Mouse (Mus musculus) MEL (cell line): ENCODE measurements around the gene Zfp36l1. TPM values are rescaled to one million over a fixed set of nuclear protein-coding genes. Genes with fewer than 3 reads are reported as not detected.

Source experiments
- DNase-seq: peaks from one replicate; pipeline ENCODE4 v3.0.0; 2011; ENCODE audit warnings: low read depth, low spot score
- H3K27ac ChIP-seq: 2 replicates; pipeline ENCODE4 v1.5.1; 2012; ENCODE audit warnings: low read depth, mild to moderate bottlenecking, control low read depth, low read length, moderate library complexity; ENCODE audit not compliant: control insufficient read depth
- H3K27me3 ChIP-seq, 2 experiments: fragments of 150-350 bp in 1 of 2; sonication (generic) in 1 of 2; 2 replicates each; pipeline ENCODE4 v1.6.1; 2012; ENCODE audit warnings: low read length in 2 of 2, mild to moderate bottlenecking in 2 of 2, improper control_type of control experiment in 1 of 2, moderate library complexity in 1 of 2; ENCODE audit not compliant: insufficient read depth in 2 of 2, control insufficient read depth in 1 of 2
- H3K36me3 ChIP-seq, 2 experiments: 2 replicates each; pipeline ENCODE4 v1.6.1; 2012 to 2014; ENCODE audit warnings: low read length in 2 of 2, improper control_type of control experiment in 1 of 2, inconsistent platforms in 1 of 2, mild to moderate bottlenecking in 1 of 2; ENCODE audit not compliant: insufficient read depth in 2 of 2, control insufficient read depth in 1 of 2
- H3K4me1 ChIP-seq, 2 experiments: fragments of 150-350 bp in 1 of 2; sonication (generic) in 1 of 2; 2 replicates each; pipeline ENCODE4 v1.6.1; 2012; ENCODE audit warnings: low read length in 2 of 2, improper control_type of control experiment in 1 of 2, mild to moderate bottlenecking in 1 of 2; ENCODE audit not compliant: insufficient read depth in 2 of 2, control insufficient read depth in 1 of 2
- H3K4me3 ChIP-seq, 2 experiments: fragments of 150-350 bp in 1 of 2; sonication (generic) in 1 of 2; 2 replicates each; pipeline ENCODE4 v1.5.1; 2012; ENCODE audit warnings: low read depth in 2 of 2, low read length in 2 of 2, mild to moderate bottlenecking in 2 of 2, moderate library complexity in 2 of 2, control low read depth in 1 of 2, improper control_type of control experiment in 1 of 2; ENCODE audit not compliant: control insufficient read depth in 1 of 2, insufficient read depth in 1 of 2
- H3K79me2 ChIP-seq: 2 replicates; pipeline ENCODE4 v1.6.1; 2012; ENCODE audit warnings: mild to moderate bottlenecking, low read length, moderate library complexity; ENCODE audit not compliant: control insufficient read depth, poor library complexity, insufficient read depth
- H3K9ac ChIP-seq: 2 replicates; pipeline ENCODE4 v1.6.1; 2012; ENCODE audit warnings: low read depth, mild to moderate bottlenecking, control low read depth, low read length, moderate library complexity; ENCODE audit not compliant: control insufficient read depth, poor library complexity, severe bottlenecking
- H3K9me3 ChIP-seq: fragments of 150-350 bp; sonication (generic); replicated peaks from 2 replicates; pipeline ENCODE4 v1.6.1; 2012; ENCODE audit warnings: mild to moderate bottlenecking, low read length, improper control_type of control experiment, moderate library complexity; ENCODE audit not compliant: insufficient read depth
- BHLHE40 ChIP-seq: IDR thresholded peaks from 2 replicates; pipeline ENCODE4 v1.6.1; 2012; ENCODE audit warnings: low read depth, mild to moderate bottlenecking, inconsistent platforms, low read length, improper control_type of control experiment, borderline replicate concordance
- CHD1 ChIP-seq: IDR thresholded peaks from 2 replicates; pipeline ENCODE4 v1.6.1; 2012; ENCODE audit warnings: low read depth, mild to moderate bottlenecking, inconsistent platforms, low read length, improper control_type of control experiment
- CHD2 ChIP-seq: IDR thresholded peaks from 2 replicates; pipeline ENCODE4 v1.6.1; 2011; ENCODE audit warnings: low read length, improper control_type of control experiment
- CTCF ChIP-seq, 3 experiments: IDR thresholded peaks in 2 of 3; conservative IDR thresholded peaks in 1 of 3; 2 replicates each; pipeline ENCODE4 v1.5.1; 2011 to 2012; ENCODE audit warnings: low read length in 3 of 3, low read depth in 2 of 3, mild to moderate bottlenecking in 2 of 3, improper control_type of control experiment in 1 of 3, inconsistent platforms in 1 of 3, mixed read lengths in 1 of 3, moderate library complexity in 1 of 3; ENCODE audit not compliant: control insufficient read depth in 1 of 3, insufficient read depth in 1 of 3, poor library complexity in 1 of 3, severe bottlenecking in 1 of 3
- E2F4 ChIP-seq: IDR thresholded peaks from 2 replicates; pipeline ENCODE4 v1.6.1; 2011; ENCODE audit warnings: low read depth, low read length, improper control_type of control experiment, borderline replicate concordance
- ELF1 ChIP-seq: IDR thresholded peaks from 2 replicates; pipeline ENCODE4 v1.6.1; 2014; ENCODE audit warnings: low read depth, mild to moderate bottlenecking, inconsistent platforms, low read length, improper control_type of control experiment, moderate library complexity
- EP300 ChIP-seq, 2 experiments: IDR thresholded peaks; 2 replicates each; pipeline ENCODE4 v1.6.1; 2011; ENCODE audit warnings: improper control_type of control experiment in 2 of 2, low read length in 2 of 2, low read depth in 1 of 2, mild to moderate bottlenecking in 1 of 2
- ETS1 ChIP-seq: IDR thresholded peaks from 2 replicates; pipeline ENCODE4 v1.6.1; 2012; ENCODE audit warnings: low read depth, mild to moderate bottlenecking, inconsistent platforms, low read length, improper control_type of control experiment, moderate library complexity
- GATA1 ChIP-seq: IDR thresholded peaks from 2 replicates; pipeline ENCODE4 v1.6.1; 2011; ENCODE audit warnings: low read depth, low read length, improper control_type of control experiment
- HCFC1 ChIP-seq: IDR thresholded peaks from 2 replicates; pipeline ENCODE4 v1.6.1; 2012; ENCODE audit warnings: low read depth, mild to moderate bottlenecking, inconsistent platforms, low read length, improper control_type of control experiment, moderate library complexity
- KAT2A ChIP-seq: conservative IDR thresholded peaks from 2 replicates; pipeline ENCODE4 v1.6.1; 2012; ENCODE audit warnings: low read depth, low read length, improper control_type of control experiment, inconsistent platforms
- MAX ChIP-seq: IDR thresholded peaks from 2 replicates; pipeline ENCODE4 v1.6.1; 2011; ENCODE audit warnings: low read length, improper control_type of control experiment
- MAZ ChIP-seq: IDR thresholded peaks from 2 replicates; pipeline ENCODE4 v1.6.1; 2012; ENCODE audit warnings: low read depth, mild to moderate bottlenecking, inconsistent platforms, low read length, improper control_type of control experiment
- MXI1 ChIP-seq: IDR thresholded peaks from 2 replicates; pipeline ENCODE4 v1.6.1; 2011; ENCODE audit warnings: mild to moderate bottlenecking, low read depth, low read length, improper control_type of control experiment
- MYC ChIP-seq: IDR thresholded peaks from 2 replicates; pipeline ENCODE4 v1.6.1; 2011; ENCODE audit warnings: low read depth, mild to moderate bottlenecking, low read length, improper control_type of control experiment, moderate library complexity
- NRF1 ChIP-seq: IDR thresholded peaks from 2 replicates; pipeline ENCODE4 v1.6.1; 2014; ENCODE audit warnings: low read depth, mild to moderate bottlenecking, inconsistent platforms, low read length, improper control_type of control experiment, moderate library complexity; ENCODE audit not compliant: poor library complexity, insufficient read depth, severe bottlenecking
- POLR2A ChIP-seq, 2 experiments: IDR thresholded peaks; 2 replicates each; pipeline ENCODE4 v1.6.1; 2011 to 2012; ENCODE audit warnings: low read length in 2 of 2, mild to moderate bottlenecking in 2 of 2, control low read depth in 1 of 2, improper control_type of control experiment in 1 of 2, low read depth in 1 of 2, moderate library complexity in 1 of 2; ENCODE audit not compliant: control insufficient read depth in 1 of 2, insufficient read depth in 1 of 2, poor library complexity in 1 of 2
- POLR2AphosphoS2 ChIP-seq: IDR thresholded peaks from 2 replicates; pipeline ENCODE4 v1.6.1; 2011; ENCODE audit warnings: low read length, improper control_type of control experiment
- POLR2AphosphoS5 ChIP-seq: IDR thresholded peaks from 2 replicates; pipeline ENCODE4 v1.6.1; 2012; ENCODE audit warnings: low read depth, borderline replicate concordance, mild to moderate bottlenecking, inconsistent platforms, low read length, moderate library complexity, mixed read lengths
- RAD21 ChIP-seq: IDR thresholded peaks from 2 replicates; pipeline ENCODE4 v1.6.1; 2011; ENCODE audit warnings: mild to moderate bottlenecking, low read depth, low read length, improper control_type of control experiment
- RCOR1 ChIP-seq: IDR thresholded peaks from 2 replicates; pipeline ENCODE4 v1.6.1; 2012; ENCODE audit warnings: low read depth, mild to moderate bottlenecking, inconsistent platforms, low read length, improper control_type of control experiment
- SIN3A ChIP-seq: IDR thresholded peaks from 2 replicates; pipeline ENCODE4 v1.6.1; 2012; ENCODE audit warnings: low read length, improper control_type of control experiment, inconsistent platforms
- SMC3 ChIP-seq: IDR thresholded peaks from 2 replicates; pipeline ENCODE4 v1.6.1; 2011; ENCODE audit warnings: low read depth, low read length, improper control_type of control experiment
- TAL1 ChIP-seq: IDR thresholded peaks from 2 replicates; pipeline ENCODE4 v1.6.1; 2012; ENCODE audit warnings: mild to moderate bottlenecking, inconsistent platforms, low read length, moderate library complexity, mixed read lengths
- TBP ChIP-seq: IDR thresholded peaks from 2 replicates; pipeline ENCODE4 v1.8.0; 2011; ENCODE audit warnings: low read depth, low read length, improper control_type of control experiment
- TCF12 ChIP-seq: IDR thresholded peaks from 2 replicates; pipeline ENCODE4 v1.6.1; 2014; ENCODE audit warnings: low read depth, mild to moderate bottlenecking, inconsistent platforms, low read length, improper control_type of control experiment, moderate library complexity
- UBTF ChIP-seq: IDR thresholded peaks from 2 replicates; pipeline ENCODE4 v1.6.1; 2012; ENCODE audit warnings: low read depth, mild to moderate bottlenecking, inconsistent platforms, low read length, improper control_type of control experiment, moderate library complexity, borderline replicate concordance; ENCODE audit not compliant: insufficient read depth
- ZKSCAN1 ChIP-seq: IDR thresholded peaks from 2 replicates; pipeline ENCODE4 v1.6.1; 2012; ENCODE audit warnings: low read depth, mild to moderate bottlenecking, inconsistent platforms, low read length, improper control_type of control experiment, moderate library complexity
- ZMIZ1 ChIP-seq: IDR thresholded peaks from 2 replicates; pipeline ENCODE4 v1.6.1; 2012; ENCODE audit warnings: low read depth, mild to moderate bottlenecking, inconsistent platforms, low read length, improper control_type of control experiment, moderate library complexity
- ZNF384 ChIP-seq: IDR thresholded peaks from 2 replicates; pipeline ENCODE4 v1.6.1; 2012; ENCODE audit warnings: low read depth, mild to moderate bottlenecking, inconsistent platforms, low read length, improper control_type of control experiment
- polyA plus RNA-seq, 2 experiments: library from polyadenylated mRNA; stranded (reverse) in 1 of 2; unstranded in 1 of 2; fragments of >175 nt in 1 of 2; fragments of >200 nt in 1 of 2; gene quantifications; 2 replicates each; pipeline versions ENCODE4 v1.2.1 to v1.2.4; 2012; ENCODE audit warnings: low replicate concordance in 2 of 2, low read depth in 1 of 2; ENCODE audit not compliant: insufficient read length in 2 of 2, insufficient read depth in 1 of 2, missing spikeins in 1 of 2
- total RNA-seq: library from RNA; depleted of rRNA; stranded (reverse); fragments of 300-350 nt; gene quantifications from 2 replicates; pipeline ENCODE4 v1.2.3, GENCODE M21; 2012

Gene Zfp36l1
- total and polyA plus RNA-seq, 3 experiments = 1.2 to 22.5 TPM; not detected in 1

GRCm38 (mm10) chr12:80113586-80114021, 791 bp upstream of the Zfp36l1 start:
- Histone ChIP-seq H3K27me3 (no peaks in the 10 kb centered on the region), H3K9ac (peak overlapping the region; percentile 98), H3K79me2 (peaks cover 36% of the 10 kb centered on the region), H3K36me3 (peaks cover 0 to 17% of the 10 kb centered on the region in 2 experiments; a peak in 2 of 4 replicates), H3K27ac (peak overlapping the region; percentile 96), H3K4me1 (peaks cover 2 to 11% of the 10 kb centered on the region in 2 experiments; a peak in 2 of 4 replicates), H3K4me3 (peak overlapping the region; percentile 87 to 88), H3K9me3 (no peaks in the 10 kb centered on the region)
- no peak for DNase-seq
- TF ChIP-seq CHD1 (peak; percentile 35; the same call in 1 of the 2 replicates), ZMIZ1 (no peak), ELF1 (no peak), POLR2A (IDR thresholded peaks at IDR 0.05; ENCODE audit: control insufficient read depth in 1 of 2, insufficient read depth in 1 of 2, low read depth in 1 of 2, low read length in 2 of 2, poor library complexity in 1 of 2) (0 out of 4 replicates have a peak, but pooled peaks of 1 of the 2 experiments have one; percentile 37)

GRCm38 (mm10) chr12:80112071-80112660, 647 bp downstream of the Zfp36l1 start:
- peak overlapping the region; percentile 79 to 88 for H3K4me3 ChIP-seq
- peak overlapping the region; percentile 91 for H3K9ac ChIP-seq
- H3K9me3 ChIP-seq = no peaks in the 10 kb centered on the region
- peaks cover 0 to 10% of the 10 kb centered on the region in 2 experiments; a peak in 2 of 4 replicates for H3K36me3 ChIP-seq
- H3K79me2 ChIP-seq = peaks cover 36% of the 10 kb centered on the region
- peaks cover 0 to 11% of the 10 kb centered on the region in 2 experiments; a peak in 2 of 4 replicates for H3K4me1 ChIP-seq
- peak; percentile 84 for DNase-seq
- no peaks in the 10 kb centered on the region for H3K27me3 ChIP-seq
- peak overlapping the region; percentile 73 for H3K27ac ChIP-seq
- no peak for TF ChIP-seq POLR2A (IDR thresholded peaks at IDR 0.05; ENCODE audit: control insufficient read depth in 1 of 2, insufficient read depth in 1 of 2, low read depth in 1 of 2, low read length in 2 of 2, poor library complexity in 1 of 2)
- TF ChIP-seq BHLHE40 = no peak
- TF ChIP-seq POLR2AphosphoS5 = no peak
- 0 out of 2 replicates have a peak, but pooled peaks have one; percentile 50 for TF ChIP-seq MYC
- no peak for TF ChIP-seq KAT2A
- no peak for TF ChIP-seq RCOR1
- TF ChIP-seq SIN3A = peak; percentile 61
- TF ChIP-seq NRF1 = no peak
- no peak for TF ChIP-seq RAD21
- TF ChIP-seq UBTF = no peak
- no peak for TF ChIP-seq CTCF (IDR thresholded peaks at IDR 0.05 in 2 of 3, conservative IDR thresholded peaks at IDR 0.05 in 1 of 3; ENCODE audit: control insufficient read depth in 1 of 3, insufficient read depth in 1 of 3, low read depth in 2 of 3, low read length in 3 of 3, poor library complexity in 1 of 3, severe bottlenecking in 1 of 3)
- TF ChIP-seq ZKSCAN1 = no peak
- TF ChIP-seq SMC3 = no peak
- peak; percentile 69; the same call in 1 of the 2 replicates for TF ChIP-seq MXI1
- no peak for TF ChIP-seq TCF12
- no peak for TF ChIP-seq GATA1
- no peak for TF ChIP-seq HCFC1
- TF ChIP-seq EP300 (IDR thresholded peaks at IDR 0.05; ENCODE audit: low read depth in 1 of 2, low read length in 2 of 2) = peak; percentile 18 to 29; a peak in 1 of 4 replicates
- 0 out of 2 replicates have a peak, but pooled peaks have one; percentile 41 for TF ChIP-seq ETS1
- TF ChIP-seq POLR2AphosphoS2 = no peak
- no peak for TF ChIP-seq CHD2
- TF ChIP-seq ZNF384 = no peak
- no peak for TF ChIP-seq TBP
- no peak for TF ChIP-seq TAL1
- TF ChIP-seq CHD1 = peak; percentile 96
- no peak for TF ChIP-seq ZMIZ1
- TF ChIP-seq MAZ = no peak
- peak; percentile 48; the same call in 1 of the 2 replicates for TF ChIP-seq MAX
- TF ChIP-seq E2F4 = 0 out of 2 replicates have a peak, but pooled peaks have one; percentile 53
